Mouse (Mus musculus): ENCODE results near the gene Prim2.

DNA sequence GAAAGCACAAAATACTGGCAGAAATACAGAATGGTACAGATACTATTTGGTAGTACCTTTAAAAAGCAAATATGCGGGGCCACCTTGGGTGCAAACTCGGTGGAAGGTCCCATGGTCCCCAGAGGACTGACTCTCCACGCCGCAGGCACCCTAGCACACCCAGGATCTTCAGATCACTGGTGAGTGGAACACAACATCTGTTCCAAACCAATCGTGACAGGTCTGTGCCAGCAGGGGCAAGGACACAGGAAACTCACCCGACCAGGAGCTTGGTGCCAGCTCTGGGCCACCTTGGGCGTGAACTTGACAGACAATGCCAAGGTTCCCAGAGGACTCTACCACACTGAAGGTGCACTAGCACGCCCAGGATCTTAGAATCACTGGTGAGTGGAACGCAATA is 118.2 kb downstream of the Prim2 start:
- no peak for TF ChIP-seq CTCF (conservative IDR thresholded peaks at IDR 0.05; ENCODE audit: low read length)
- no peak for TF ChIP-seq NANOG (IDR thresholded peaks at IDR 0.05; ENCODE audit: borderline replicate concordance, low read length)
- no peak for TF ChIP-seq POU5F1 (IDR thresholded peaks at IDR 0.05; ENCODE audit: borderline replicate concordance, low read length)
